Mouse (Mus musculus) layer of hippocampus, adult 6 months (tissue): Measurements from ENCODE around the gene Itga7. TPM values are rescaled to one million over a fixed set of nuclear protein-coding genes. Genes with fewer than 3 reads are reported as not detected.

Source experiments
- long read RNA-seq, 2 experiments: library from polyadenylated mRNA; unstranded; transcript quantifications; one replicate each; pipeline ENCODE4 v2.0.0; 2019 to 2020
- polyA plus RNA-seq: library from polyadenylated mRNA; unstranded; fragments of <200 nt; fragmentation: Nextera tagmentation; gene quantifications from 2 replicates; pipeline ENCODE4 v1.2.3, GENCODE M21; 2021

Itga7 gene
- polyA plus RNA-seq = 3.7 and 4.6 TPM in 2 replicates
- long read RNA-seq, experiment 1, full-length matches to known transcripts = 2 of 6 reads
- long read RNA-seq, experiment 1, partial matches to known transcripts = 4 of 6 reads
- long read RNA-seq, experiment 1, other reads (novel, unspliced or antisense) = 0 of 6 reads
- long read RNA-seq, experiment 2, full-length matches to known transcripts = 32 of 55 reads
- long read RNA-seq, experiment 2, partial matches to known transcripts = 12 of 55 reads
- long read RNA-seq, experiment 2, other reads (novel, unspliced or antisense) = 11 of 55 reads

GRCm38 (mm10) chr10:128933574-128933973 is at the start of gene Itga7:
Itga7 (plus strand) TSS chr10:128933818.

GRCm38 (mm10) chr10:128891296-128892094 is 42.1 kb upstream of the Itga7 start, which contains the start of gene Gdf11:
Gdf11 (minus strand) TSS chr10:128891718.

GRCm38 (mm10) chr10:128900698-128901097 is 32.9 kb upstream of the Itga7 start, which contains the start of gene Cd63:
Cd63 (plus strand) TSS chr10:128900989.

GRCm38 (mm10) chr10:128922822-128923012 is 10.9 kb upstream of the Itga7 start, which contains the start of gene Rdh5:
Rdh5 (minus strand) TSS chr10:128922888.

GRCm38 (mm10) chr10:128923935-128924334 is 9.7 kb upstream of the Itga7 start, which contains the start of gene Bloc1s1:
Bloc1s1 (minus strand) TSS chr10:128924035.

GRCm38 (mm10) chr10:128960590-128961584 is 27.3 kb downstream of the Itga7 start, which contains the start of gene Mettl7b:
Mettl7b (minus strand) TSS chr10:128960988.

GRCm38 (mm10) chr10:128989131-128989530 is 55.5 kb downstream of the Itga7 start, which contains the start of gene Olfr9:
Olfr9 (plus strand) TSS chr10:128989431.

Other genes starting within 250 kb of the Itga7 start
- gene Rab5b, start 237.6 kb upstream of the Itga7 start, polyA plus RNA-seq = 50.2 and 54.3 TPM in 2 replicates
- gene Pmel, start 229.6 kb upstream of the Itga7 start, polyA plus RNA-seq = 0.64 and 0.75 TPM in 2 replicates
- gene Cdk2, start 228.8 kb upstream of the Itga7 start, polyA plus RNA-seq = 1.2 and 1.5 TPM in 2 replicates
- gene Dgka, start 189.0 kb upstream of the Itga7 start, polyA plus RNA-seq = 5.3 TPM in 2 replicates
- 6.5 and 6.7 TPM in 2 replicates for gene Pym1, start 185.9 kb upstream of the Itga7 start, polyA plus RNA-seq
- gene Mmp19, start 142.9 kb upstream of the Itga7 start, polyA plus RNA-seq = 0.11 and 0.31 TPM in 2 replicates
- gene Dnajc14, start 129.8 kb upstream of the Itga7 start, polyA plus RNA-seq = 14.7 and 15.1 TPM in 2 replicates
- gene Tmem198b, start 129.4 kb upstream of the Itga7 start, polyA plus RNA-seq = 4.6 and 4.7 TPM in 2 replicates
- gene Sarnp, start 116.5 kb upstream of the Itga7 start, polyA plus RNA-seq = 132 and 144 TPM in 2 replicates
- gene Ormdl2, start 112.2 kb upstream of the Itga7 start, polyA plus RNA-seq = 22.3 and 35.3 TPM in 2 replicates
- gene Gdf11, start 42.1 kb upstream of the Itga7 start, polyA plus RNA-seq = 6.8 and 7.9 TPM in 2 replicates
- gene Cd63, start 32.8 kb upstream of the Itga7 start, polyA plus RNA-seq = 190 and 257 TPM in 2 replicates
- 10.0 and 83.5 TPM in 2 replicates for gene Rdh5, start 10.9 kb upstream of the Itga7 start, polyA plus RNA-seq
- 356 and 436 TPM in 2 replicates for gene Bloc1s1, start 9.8 kb upstream of the Itga7 start, polyA plus RNA-seq
- gene Mettl7b, start 27.2 kb downstream of the Itga7 start, polyA plus RNA-seq = not detected in 2 replicates
- not detected in 2 replicates for gene Olfr9, start 55.6 kb downstream of the Itga7 start, polyA plus RNA-seq
- gene Olfr763, start 77.0 kb downstream of the Itga7 start, polyA plus RNA-seq = not detected in 2 replicates
- gene Olfr764-ps1, start 106.1 kb downstream of the Itga7 start, polyA plus RNA-seq = not detected in 2 replicates
- not detected in 2 replicates for gene Olfr765, start 116.2 kb downstream of the Itga7 start, polyA plus RNA-seq
- gene Olfr766-ps1, start 135.2 kb downstream of the Itga7 start, polyA plus RNA-seq = not detected in 2 replicates
- not detected in 2 replicates for gene Olfr767, start 149.1 kb downstream of the Itga7 start, polyA plus RNA-seq
- gene Olfr768, start 165.6 kb downstream of the Itga7 start, polyA plus RNA-seq = not detected in 2 replicates
- not detected in 2 replicates for gene Olfr769, start 184.0 kb downstream of the Itga7 start, polyA plus RNA-seq
- not detected in 2 replicates for gene Olfr770, start 205.2 kb downstream of the Itga7 start, polyA plus RNA-seq
- not detected in 2 replicates for gene Olfr771, start 230.9 kb downstream of the Itga7 start, polyA plus RNA-seq
- not detected in 2 replicates for gene Olfr772, start 244.1 kb downstream of the Itga7 start, polyA plus RNA-seq